Mouse (Mus musculus): ENCODE measurements around the gene Tmem245.

GRCm38 (mm10) chr4:56840297-56840696, 106.9 kb downstream of the Tmem245 start:
- no peak for TF ChIP-seq CTCF (IDR thresholded peaks at IDR 0.05; ENCODE audit: low read depth, low read length)
- no peak for TF ChIP-seq POLR2A (IDR thresholded peaks at IDR 0.05; ENCODE audit: borderline replicate concordance, low read depth, low read length)
